12 mouse cellular contexts compared by ENCODE assay signal in genomic region chr17:42975312-42975996, GRCm38 (mm10). TPM values are rescaled to one million over a fixed set of nuclear protein-coding genes. Genes with fewer than 3 reads are reported as not detected.
A peak's percentile ranks its signal among the peaks of the same experiment; 100 is the strongest.
DNase-seq lines count a peak whose midpoint lies in the region; ATAC-seq and TF ChIP-seq lines count a peak whose summit lies in the region.
"Had no signal": no experiment of that assay in that cellular context is flagged by ENCODE, and none has a peak within 500 bp of the region (broad histone marks: within the 10 kb centered on the region; RNA-seq: fewer than 3 reads in every experiment).

No protein-coding gene starts in this region.

- no peak overlapping the region for H3K4me2 ChIP-seq in embryonic facial prominence, embryonic 12.5 days (replicated peaks)
- no peak overlapping the region for H3K4me2 ChIP-seq in midbrain, embryonic 11.5 days
- H3K4me2 ChIP-seq in midbrain, postnatal 0 days (ENCODE audit: low read depth, low read length, poor library complexity, severe bottlenecking) = no peak overlapping the region
- H3K4me2 ChIP-seq in liver, embryonic 12.5 days = no peak overlapping the region
- H3K4me2 ChIP-seq: forebrain, embryonic 12.5 days; hindbrain, embryonic 13.5 days; midbrain, embryonic 12.5 days had no signal

- no peaks in the 10 kb centered on the region for H3K9me3 ChIP-seq in embryonic facial prominence, embryonic 12.5 days
- no peaks in the 10 kb centered on the region for H3K9me3 ChIP-seq in embryonic facial prominence, embryonic 10.5 days
- no peaks in the 10 kb centered on the region for H3K9me3 ChIP-seq in midbrain, embryonic 11.5 days (ENCODE audit: control insufficient read depth, low read length)
- H3K9me3 ChIP-seq in midbrain, postnatal 0 days (ENCODE audit: low read length) = no peaks in the 10 kb centered on the region
- H3K9me3 ChIP-seq in liver, embryonic 12.5 days (replicated peaks) = no peaks in the 10 kb centered on the region
- H3K9me3 ChIP-seq: forebrain, embryonic 12.5 days; hindbrain, embryonic 13.5 days; midbrain, embryonic 12.5 days had no signal

- 0 out of 2 replicates have a peak, but pooled peaks cover 5% of the 10 kb centered on the region for H3K4me1 ChIP-seq in embryonic facial prominence, embryonic 12.5 days
- H3K4me1 ChIP-seq in embryonic facial prominence, embryonic 10.5 days = no peaks in the 10 kb centered on the region
- no peaks in the 10 kb centered on the region for H3K4me1 ChIP-seq in midbrain, embryonic 11.5 days (ENCODE audit: control insufficient read depth, insufficient read depth, low read length)
- H3K4me1 ChIP-seq in midbrain, postnatal 0 days (ENCODE audit: insufficient read depth, low read length) = no peaks in the 10 kb centered on the region
- peaks cover 7% of the 10 kb centered on the region for H3K4me1 ChIP-seq in small intestine, adult 2 months (ENCODE audit: control insufficient read depth, insufficient read depth, insufficient read length, low read length)
- H3K4me1 ChIP-seq in liver, embryonic 12.5 days = no peaks in the 10 kb centered on the region
- H3K4me1 ChIP-seq: forebrain, embryonic 12.5 days had no signal

- no peak for TF ChIP-seq POLR2A in small intestine, adult 2 months (IDR thresholded peaks at IDR 0.05; ENCODE audit: low read depth, low read length)

- no peak for TF ChIP-seq CTCF in midbrain, postnatal 0 days (IDR thresholded peaks at IDR 0.05)
- TF ChIP-seq CTCF in small intestine, adult 2 months (IDR thresholded peaks at IDR 0.05; ENCODE audit: extremely low read depth, insufficient read length, insufficient replicate concordance, low read depth, low read length) = no peak

- 65% methylated on average over 18 of the region's 18 CpGs for WGBS in embryonic facial prominence, embryonic 12.5 days
- 85% methylated on average over 18 of the region's 18 CpGs for WGBS in embryonic facial prominence, embryonic 10.5 days
- 81% methylated on average over 18 of the region's 18 CpGs for WGBS in midbrain, embryonic 11.5 days
- 83% methylated on average over 18 of the region's 18 CpGs for WGBS in midbrain, postnatal 0 days
- WGBS in small intestine, adult 2 months = 17% methylated on average over 18 of the region's 18 CpGs
- WGBS in liver, embryonic 12.5 days (ENCODE audit: insufficient replicate concordance) = 69% methylated on average over 18 of the region's 18 CpGs

- H3K4me3 ChIP-seq in embryonic facial prominence, embryonic 12.5 days = no peak overlapping the region
- H3K4me3 ChIP-seq in embryonic facial prominence, embryonic 10.5 days = no peak overlapping the region
- H3K4me3 ChIP-seq in midbrain, embryonic 11.5 days (ENCODE audit: low read depth, low read length) = no peak overlapping the region
- H3K4me3 ChIP-seq in midbrain, postnatal 0 days (ENCODE audit: low read depth, low read length) = no peak overlapping the region
- peak overlapping the region; percentile 44 for H3K4me3 ChIP-seq in small intestine, adult 2 months (ENCODE audit: low read depth, low read length)
- H3K4me3 ChIP-seq in liver, embryonic 12.5 days = no peak overlapping the region
- H3K4me3 ChIP-seq: forebrain, embryonic 12.5 days; hindbrain, embryonic 13.5 days; midbrain, embryonic 12.5 days had no signal

- H3K36me3 ChIP-seq in embryonic facial prominence, embryonic 12.5 days = no peaks in the 10 kb centered on the region
- H3K36me3 ChIP-seq in embryonic facial prominence, embryonic 10.5 days (replicated peaks) = no peaks in the 10 kb centered on the region
- H3K36me3 ChIP-seq in midbrain, embryonic 11.5 days (ENCODE audit: control insufficient read depth, insufficient read depth, low read length) = no peaks in the 10 kb centered on the region
- no peaks in the 10 kb centered on the region for H3K36me3 ChIP-seq in midbrain, postnatal 0 days (ENCODE audit: insufficient read depth, low read length)
- H3K36me3 ChIP-seq in small intestine, adult 2 months (ENCODE audit: control insufficient read depth, insufficient read depth, low read length) = no peaks in the 10 kb centered on the region
- no peaks in the 10 kb centered on the region for H3K36me3 ChIP-seq in liver, embryonic 12.5 days
- H3K36me3 ChIP-seq: forebrain, embryonic 12.5 days; hindbrain, embryonic 13.5 days; midbrain, embryonic 12.5 days had no signal

- DNase-seq in embryonic facial prominence, embryonic 10.5 days (ENCODE audit: low spot score) = no peak
- peak; percentile 73 for DNase-seq in midbrain, embryonic 11.5 days (ENCODE audit: low spot score, missing footprints)
- DNase-seq in midbrain, postnatal 0 days (ENCODE audit: low spot score) = no peak
- peak; percentile 36 for DNase-seq in kidney, postnatal 14 days
- DNase-seq in layer of hippocampus, postnatal 14 days (ENCODE audit: low spot score in 2 of 2) = no peak
- DNase-seq: cerebellum, adult 11-12 months had no signal

- H3K27me3 ChIP-seq in embryonic facial prominence, embryonic 12.5 days = no peaks in the 10 kb centered on the region
- no peaks in the 10 kb centered on the region for H3K27me3 ChIP-seq in embryonic facial prominence, embryonic 10.5 days (replicated peaks; ENCODE audit: low read depth, poor library complexity, severe bottlenecking)
- H3K27me3 ChIP-seq in midbrain, embryonic 11.5 days (ENCODE audit: control insufficient read depth, insufficient read depth, low read length) = no peaks in the 10 kb centered on the region
- H3K27me3 ChIP-seq in midbrain, postnatal 0 days (ENCODE audit: insufficient read depth, low read length) = no peaks in the 10 kb centered on the region
- H3K27me3 ChIP-seq in small intestine, adult 2 months (ENCODE audit: control insufficient read depth, insufficient read depth, low read length) = no peaks in the 10 kb centered on the region
- no peaks in the 10 kb centered on the region for H3K27me3 ChIP-seq in liver, embryonic 12.5 days (replicated peaks)
- H3K27me3 ChIP-seq: forebrain, embryonic 12.5 days; hindbrain, embryonic 13.5 days; midbrain, embryonic 12.5 days had no signal

- H3K27ac ChIP-seq in embryonic facial prominence, embryonic 12.5 days = no peak overlapping the region
- no peak overlapping the region for H3K27ac ChIP-seq in embryonic facial prominence, embryonic 10.5 days (replicated peaks)
- H3K27ac ChIP-seq in midbrain, embryonic 11.5 days (ENCODE audit: low read depth, low read length) = no peak overlapping the region
- no peak overlapping the region for H3K27ac ChIP-seq in midbrain, postnatal 0 days (ENCODE audit: low read depth, low read length)
- no peak overlapping the region for H3K27ac ChIP-seq in small intestine, adult 2 months (ENCODE audit: insufficient read depth, low read depth, low read length)
- H3K27ac ChIP-seq in liver, embryonic 12.5 days = no peak overlapping the region
- H3K27ac ChIP-seq: forebrain, embryonic 12.5 days; hindbrain, embryonic 13.5 days; midbrain, embryonic 12.5 days had no signal

- 0 out of 2 replicates have a peak, but pooled peaks have one; percentile 52 for ATAC-seq in embryonic facial prominence, embryonic 12.5 days (ENCODE audit: insufficient number of reproducible peaks, insufficient read depth, low FRiP score, low TSS enrichment)
- no peak for ATAC-seq in midbrain, embryonic 11.5 days (ENCODE audit: low FRiP score)
- ATAC-seq in midbrain, postnatal 0 days (ENCODE audit: low FRiP score) = no peak
- no peak for ATAC-seq in liver, embryonic 12.5 days

- H3K9ac ChIP-seq in embryonic facial prominence, embryonic 12.5 days = no peak overlapping the region
- H3K9ac ChIP-seq in midbrain, embryonic 11.5 days (ENCODE audit: low read length) = no peak overlapping the region
- no peak overlapping the region for H3K9ac ChIP-seq in midbrain, postnatal 0 days (replicated peaks; ENCODE audit: low read length, poor library complexity, severe bottlenecking)
- H3K9ac ChIP-seq in liver, embryonic 12.5 days = no peak overlapping the region
- H3K9ac ChIP-seq: forebrain, embryonic 12.5 days; hindbrain, embryonic 13.5 days; midbrain, embryonic 12.5 days had no signal

RNA-seq across cellular contexts. Expression of gene Tnfrsf21, which starts 40.9 kb away (rescaled TPM):
- polyA plus RNA-seq in embryonic facial prominence, embryonic 12.5 days (2016; fragmentation: Nextera tagmentation; extraction: Ambion mirVana) = 25.6 and 27.9 TPM in 2 replicates
- polyA plus RNA-seq in embryonic facial prominence, embryonic 10.5 days (2016; fragmentation: Nextera tagmentation; extraction: Ambion mirVana) = 23.6 and 25.2 TPM in 2 replicates
- 27.6 and 29.4 TPM in 2 replicates for polyA plus RNA-seq in midbrain, embryonic 11.5 days (2014; fragmentation: Nextera tagmentation; extraction: Ambion mirVana)
- total RNA-seq in midbrain, postnatal 0 days (2014; rRNA removed) = 94.6 and 110 TPM in 2 replicates
- 74.5 and 74.6 TPM in 2 replicates for polyA plus RNA-seq in midbrain, postnatal 0 days (2015; fragmentation: Nextera tagmentation; extraction: Ambion mirVana)
- polyA plus RNA-seq in small intestine, adult 2 months (2012; rRNA removed) = 28.5 and 29.1 TPM in 2 replicates
- total RNA-seq in layer of hippocampus, postnatal 14 days (2021) = 100 to 1,000 TPM; 108 to 113 TPM
- 41.9 and 43.1 TPM in 2 replicates for polyA plus RNA-seq in liver, embryonic 12.5 days (2016; fragmentation: Nextera tagmentation; extraction: Ambion mirVana)

Comparison
In these comparisons a context has a peak if more than half of its experiments do, and no peak if none do; other contexts are left out.
1. DNase-seq: peak in midbrain, embryonic 11.5 days (single experiment) and kidney, postnatal 14 days (single experiment); none in embryonic facial prominence, embryonic 10.5 days (single experiment), midbrain, postnatal 0 days (single experiment) and layer of hippocampus, postnatal 14 days (0 of 2).